Mouse (Mus musculus) embryonic facial prominence, embryonic 14.5 days (tissue): Measurements from ENCODE around the gene Hoxc12. TPM values are rescaled to one million over a fixed set of nuclear protein-coding genes. Genes with fewer than 3 reads are reported as not detected.

Source experiments
- ATAC-seq: fragments of 200-750 bp; cut with Nextera tagmentation; 2 replicates; pipeline ENCODE4 v1.8.0; 2017; ENCODE audit warnings: low read depth, moderate number of reproducible peaks, moderate TSS enrichment
- DNase-seq: peaks from one replicate; pipeline ENCODE4 v3.0.0-alpha.2; 2015; ENCODE audit warnings: low spot score
- H3K27ac ChIP-seq: fragments of 300-500 bp; sonication (generic); replicated peaks from 2 replicates; pipeline ENCODE4 v1.5.1; 2014; ENCODE audit warnings: low read depth, mild to moderate bottlenecking, low read length, moderate library complexity
- H3K27me3 ChIP-seq: fragments of 300-500 bp; sonication (generic); replicated peaks from 2 replicates; pipeline ENCODE4 v1.6.1; 2014; ENCODE audit warnings: low read length; ENCODE audit not compliant: control insufficient read depth, insufficient read depth
- H3K36me3 ChIP-seq: fragments of 300-500 bp; sonication (generic); 2 replicates; pipeline ENCODE4 v1.6.1; 2014; ENCODE audit warnings: low read length, mixed read lengths; ENCODE audit not compliant: control insufficient read depth, insufficient read depth
- H3K4me1 ChIP-seq: fragments of 300-500 bp; sonication (generic); 2 replicates; pipeline ENCODE4 v1.6.1; 2014; ENCODE audit warnings: antibody characterized with exemption, low read length; ENCODE audit not compliant: control insufficient read depth, insufficient read depth
- H3K4me2 ChIP-seq: fragments of 300-500 bp; sonication (generic); 2 replicates; pipeline ENCODE4 v1.6.1; 2014; ENCODE audit warnings: low read depth, mild to moderate bottlenecking, low read length, moderate library complexity, mixed read lengths
- H3K4me3 ChIP-seq: fragments of 300-500 bp; sonication (generic); 2 replicates; pipeline ENCODE4 v1.5.1; 2014; ENCODE audit warnings: low read depth, mild to moderate bottlenecking, low read length
- H3K9ac ChIP-seq: fragments of 300-500 bp; sonication (generic); 2 replicates; pipeline ENCODE4 v1.6.1; 2014; ENCODE audit warnings: low read depth, mild to moderate bottlenecking, low read length, moderate library complexity, mixed read lengths
- H3K9me3 ChIP-seq: fragments of 300-500 bp; sonication (generic); 2 replicates; pipeline ENCODE4 v1.6.1; 2016; ENCODE audit warnings: low read length; ENCODE audit not compliant: control insufficient read depth
- WGBS: fragments of 180-500 bp; shearing (Covaris S2); extraction: QIAGEN DNeasy Blood & Tissue Kit; methylation state at CpG from one replicate; pipeline ENCODE4 v1.1.7; 2014; 5-methylcytosine and 5-hydroxymethylcytosine counted together
- polyA plus RNA-seq: library from polyadenylated mRNA; unstranded; fragments of >200 nt; fragmentation: Nextera tagmentation; extraction: Ambion mirVana; gene quantifications from 2 replicates; pipeline ENCODE4 v1.2.1, GENCODE M21; 2014

Gene Hoxc12
- polyA plus RNA-seq, 1 experiment from 2014 or later, result not detected

DNA sequence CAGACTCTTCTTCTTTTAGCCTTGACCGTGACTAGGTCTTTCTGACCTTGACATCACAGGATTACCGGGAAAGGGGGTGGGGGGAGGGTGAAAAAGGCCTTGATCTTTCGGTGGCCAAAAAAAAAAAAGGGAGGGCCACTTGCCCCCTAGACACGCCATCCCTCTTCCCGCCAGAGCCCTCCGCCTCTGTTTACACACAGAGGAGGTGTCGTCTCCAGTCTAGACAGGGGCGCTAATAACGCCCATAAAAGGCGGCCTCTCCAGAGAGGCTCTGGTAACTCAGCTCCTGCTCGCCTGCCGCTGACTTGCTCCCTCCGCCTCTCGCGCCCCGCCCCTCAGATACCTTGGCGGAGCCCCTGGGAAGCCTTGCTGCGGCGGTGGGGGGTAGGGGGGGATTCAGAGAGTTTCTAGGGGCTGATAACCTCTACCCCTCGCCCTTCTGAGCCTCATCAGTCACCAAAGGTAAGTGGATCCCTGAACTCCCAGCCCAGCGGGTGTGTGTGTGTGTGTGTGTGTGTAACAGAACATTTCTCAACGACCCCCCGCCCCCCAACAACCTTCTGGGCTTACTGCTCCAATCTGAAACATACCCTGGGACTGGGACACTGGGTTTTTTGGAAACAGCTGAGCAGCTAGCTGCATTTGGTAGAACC lies 4.7 kb upstream of the Hoxc12 start:
- ATAC-seq, result no peak
- Histone ChIP-seq H3K4me1 (no peaks in the 10 kb centered on the region), H3K4me2 (no peak overlapping the region), H3K9me3 (no peaks in the 10 kb centered on the region), H3K4me3 (no peak overlapping the region), H3K36me3 (no peaks in the 10 kb centered on the region), H3K9ac (no peak overlapping the region), H3K27me3 (peaks cover 100% of the 10 kb centered on the region), H3K27ac (no peak overlapping the region)
- no peak for DNase-seq
- WGBS, result 2% methylated on average over 23 of the region's 23 CpGs

DNA sequence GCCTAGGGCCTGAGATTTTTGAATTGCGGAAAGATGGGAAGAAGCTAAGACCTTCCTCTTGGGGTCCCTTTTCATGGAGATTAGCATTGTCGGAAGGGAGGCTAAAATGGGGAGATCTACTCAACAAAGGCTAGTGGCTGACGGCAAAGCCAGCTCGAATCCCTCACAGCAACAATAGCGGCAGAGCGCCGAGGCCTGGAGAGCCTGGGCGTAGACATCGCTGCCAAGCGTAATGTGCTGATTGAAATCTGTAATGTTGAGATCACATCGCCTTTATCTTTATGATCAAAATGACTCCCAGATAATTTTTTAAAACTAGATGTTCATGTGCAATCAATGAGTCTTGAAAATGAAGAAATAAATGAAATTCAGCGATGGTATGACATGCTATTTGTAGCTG lies 2.1 kb upstream of the Hoxc12 start:
- ATAC-seq, result no peak
- no peak for DNase-seq
- H3K9ac ChIP-seq, result no peak overlapping the region
- H3K36me3 ChIP-seq, result no peaks in the 10 kb centered on the region
- no peak overlapping the region for H3K4me3 ChIP-seq
- H3K9me3 ChIP-seq, result no peaks in the 10 kb centered on the region
- no peaks in the 10 kb centered on the region for H3K4me1 ChIP-seq
- peaks cover 100% of the 10 kb centered on the region for H3K27me3 ChIP-seq
- no peak overlapping the region for H3K27ac ChIP-seq
- no peak overlapping the region for H3K4me2 ChIP-seq
- WGBS, result 2% methylated on average over 12 of the region's 12 CpGs

DNA sequence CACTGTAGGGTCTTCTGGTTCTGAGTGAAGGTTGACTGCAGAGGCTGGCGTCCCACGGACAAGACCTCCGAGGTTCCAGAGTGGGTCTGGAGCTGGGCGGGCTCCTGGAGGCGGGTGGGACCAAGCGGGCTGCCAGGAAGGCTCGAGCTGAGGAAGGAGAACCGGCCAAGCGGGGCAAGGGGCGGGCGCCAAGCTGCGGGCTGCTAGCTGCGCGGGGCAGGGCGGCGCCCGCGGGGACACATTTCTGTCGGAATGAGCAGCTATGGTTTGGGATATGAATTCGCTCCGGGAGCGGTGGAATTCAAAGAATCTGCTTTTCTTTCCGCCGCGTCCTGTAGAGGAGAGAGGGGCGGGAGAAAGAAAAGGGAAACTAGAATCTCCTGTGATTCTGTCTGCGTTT lies 1.7 kb upstream of the Hoxc12 start:
- Histone ChIP-seq H3K27me3 (peaks cover 100% of the 10 kb centered on the region), H3K4me1 (no peaks in the 10 kb centered on the region), H3K36me3 (no peaks in the 10 kb centered on the region), H3K9me3 (no peaks in the 10 kb centered on the region), H3K9ac (no peak overlapping the region), H3K27ac (no peak overlapping the region), H3K4me2 (peak overlapping the region; percentile 29; the same call in 1 of the 2 replicates), H3K4me3 (no peak overlapping the region; the same call in 1 of the 2 replicates)
- DNase-seq (peak; percentile 14), ATAC-seq (no peak)
- under 1% methylated on average over 26 of the region's 27 CpGs for WGBS

DNA sequence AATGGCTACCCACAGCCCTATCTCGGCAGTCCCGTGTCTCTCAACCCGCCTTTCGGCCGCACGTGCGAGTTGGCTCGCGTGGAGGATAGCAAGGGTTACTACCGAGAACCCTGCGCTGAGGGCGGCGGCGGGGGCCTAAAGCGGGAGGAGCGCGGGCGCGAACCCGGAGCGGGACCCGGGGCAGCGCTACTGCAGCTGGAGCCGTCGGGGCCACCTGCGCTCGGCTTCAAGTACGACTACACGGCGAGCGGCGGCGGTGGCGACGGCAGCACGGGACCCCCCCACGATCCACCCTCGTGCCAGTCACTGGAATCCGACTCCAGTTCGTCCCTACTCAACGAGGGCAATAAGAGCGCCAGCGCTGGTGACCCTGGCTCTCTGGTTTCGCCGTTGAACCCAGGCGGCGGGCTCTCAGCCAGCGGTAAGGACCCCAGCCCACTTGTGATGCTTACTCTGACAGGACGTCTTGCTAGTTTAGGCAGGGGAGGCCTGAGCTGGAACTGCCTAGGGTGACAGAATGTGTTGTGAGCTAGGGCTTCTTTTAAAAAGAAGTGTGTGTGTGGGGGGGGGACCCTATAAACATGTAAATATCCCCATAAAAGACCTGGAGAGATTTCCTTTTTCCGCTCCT lies 594 bp downstream of the Hoxc12 start:
- Histone ChIP-seq H3K4me3 (no peak overlapping the region), H3K4me1 (no peaks in the 10 kb centered on the region), H3K27me3 (peaks cover 100% of the 10 kb centered on the region), H3K27ac (no peak overlapping the region), H3K9me3 (no peaks in the 10 kb centered on the region), H3K9ac (no peak overlapping the region), H3K36me3 (no peaks in the 10 kb centered on the region), H3K4me2 (no peak overlapping the region)
- ATAC-seq (no peak), DNase-seq (no peak)
- 1% methylated on average over 35 of the region's 50 CpGs for WGBS

DNA sequence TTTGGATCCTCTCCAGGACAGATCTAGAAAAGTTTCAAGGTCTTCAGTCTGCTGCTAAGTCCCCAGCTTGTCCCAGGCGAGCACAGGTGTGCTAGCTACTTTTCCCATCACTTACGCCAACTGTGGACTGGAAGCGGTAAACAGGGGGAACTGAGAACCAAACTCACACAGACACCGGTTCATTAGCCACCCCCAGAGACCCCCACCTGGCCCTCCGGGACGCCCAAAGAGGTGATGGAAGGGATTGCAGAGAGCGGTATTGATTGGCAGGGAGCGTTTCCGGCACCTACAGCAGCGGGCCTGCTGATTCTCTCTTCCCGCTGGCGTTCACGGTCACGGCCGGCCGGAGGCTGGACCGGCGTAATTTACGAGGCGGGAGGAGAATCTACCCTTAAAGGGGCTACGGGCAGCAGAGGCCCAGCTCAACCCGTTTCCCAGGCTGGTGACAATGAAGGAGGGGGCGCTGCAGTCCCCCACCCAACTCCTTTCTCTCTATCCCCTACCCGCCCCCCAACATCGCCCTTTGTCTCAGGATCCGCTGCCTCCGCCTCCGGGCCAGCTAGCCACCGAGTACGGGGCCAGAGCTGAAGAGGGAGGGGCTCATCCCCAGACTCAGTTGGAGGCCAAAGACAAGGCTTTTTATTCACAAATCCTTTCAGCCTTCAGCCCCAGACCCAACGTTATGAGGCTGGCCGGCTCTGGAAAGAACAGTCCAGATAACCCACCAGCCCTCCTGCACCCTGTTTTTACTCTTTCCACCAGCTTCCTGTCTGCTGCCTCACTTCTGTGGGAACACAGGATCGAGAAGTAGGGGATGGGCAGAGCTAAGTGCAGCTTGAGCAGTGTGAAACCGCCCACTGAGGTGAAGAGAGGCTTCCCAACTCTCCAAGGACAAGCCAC lies 2.9 kb downstream of the Hoxc12 start:
- DNase-seq, result no peak
- no peak for ATAC-seq
- Histone ChIP-seq H3K27ac (no peak overlapping the region), H3K4me2 (no peak overlapping the region), H3K4me1 (no peaks in the 10 kb centered on the region), H3K4me3 (no peak overlapping the region), H3K27me3 (peaks cover 100% of the 10 kb centered on the region), H3K36me3 (no peaks in the 10 kb centered on the region), H3K9me3 (no peaks in the 10 kb centered on the region), H3K9ac (no peak overlapping the region)
- WGBS, result under 1% methylated on average over 17 of the region's 34 CpGs

DNA sequence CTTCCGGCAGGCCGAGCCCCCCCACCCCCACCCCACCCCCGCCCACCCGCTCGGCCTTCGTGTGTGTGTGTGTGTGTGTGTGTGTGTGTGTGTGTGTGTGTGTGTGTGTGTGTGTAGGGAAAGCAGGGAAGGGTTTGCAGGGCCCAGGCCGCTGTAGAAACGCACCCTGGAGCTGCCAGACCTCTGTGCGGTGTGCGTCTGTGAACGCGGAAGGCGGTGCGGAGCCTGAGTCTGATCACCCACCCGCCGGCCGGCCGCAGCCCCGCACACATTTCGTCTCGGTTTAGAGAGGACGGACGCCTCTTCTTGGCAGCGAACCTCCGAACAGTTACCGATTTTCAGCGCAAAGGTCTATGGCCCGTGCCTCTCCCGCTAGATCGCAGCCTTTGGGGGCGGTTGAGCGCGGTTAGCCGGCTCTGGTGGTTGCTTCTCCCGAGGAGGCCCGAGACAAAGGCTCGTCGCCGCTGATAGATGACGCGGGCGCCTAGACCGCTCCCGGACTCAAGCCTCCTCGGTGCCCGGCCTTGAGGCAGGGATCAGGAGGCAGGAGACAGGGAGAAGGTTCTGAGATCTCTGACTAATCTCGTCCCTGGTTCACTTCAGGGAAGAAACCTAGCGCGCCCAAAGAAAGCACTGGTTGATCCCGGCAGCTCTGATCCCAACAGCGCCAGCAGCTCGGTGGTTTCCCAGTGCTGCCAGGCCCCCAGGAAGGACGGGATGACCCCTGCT lies 6.3 kb downstream of the Hoxc12 start:
- H3K4me2 ChIP-seq, result peak overlapping the region; percentile 26; the same call in 1 of the 2 replicates
- no peak for DNase-seq

DNA sequence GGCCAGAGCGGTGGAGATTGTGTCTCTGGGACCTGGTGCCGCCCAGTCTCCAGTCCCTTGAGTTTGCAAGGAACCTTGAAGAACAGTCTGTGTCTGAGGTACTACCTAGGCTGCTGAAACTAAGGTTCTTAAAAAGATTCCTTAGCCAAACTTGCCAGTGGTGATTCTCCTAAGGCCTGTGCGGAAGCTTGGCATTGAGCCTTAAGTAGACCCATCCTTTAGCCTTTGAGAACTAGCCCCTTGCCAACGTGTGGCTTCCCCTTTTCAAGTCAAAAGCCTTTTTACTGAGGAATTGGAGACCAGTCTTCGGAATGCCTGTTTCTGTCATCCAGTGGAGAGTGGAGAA lies 6.9 kb downstream of the Hoxc12 start:
- H3K9ac ChIP-seq, result no peak overlapping the region
- H3K27me3 ChIP-seq, result peaks cover 100% of the 10 kb centered on the region
- H3K27ac ChIP-seq, result no peak overlapping the region
- H3K4me3 ChIP-seq, result no peak overlapping the region
- no peaks in the 10 kb centered on the region for H3K4me1 ChIP-seq
- ATAC-seq (no peak), DNase-seq (no peak)
- 4% methylated on average over 5 of the region's 5 CpGs for WGBS
- no peaks in the 10 kb centered on the region for H3K9me3 ChIP-seq
- no peaks in the 10 kb centered on the region for H3K36me3 ChIP-seq
- H3K4me2 ChIP-seq, result no peak overlapping the region

More for the DNA sequence above, 6.3 kb downstream of the Hoxc12 start:
- no peaks in the 10 kb centered on the region for H3K9me3 ChIP-seq
- H3K4me3 ChIP-seq, result no peak overlapping the region
- no peak overlapping the region for H3K27ac ChIP-seq
- H3K9ac ChIP-seq, result no peak overlapping the region
- H3K36me3 ChIP-seq, result no peaks in the 10 kb centered on the region
- no peaks in the 10 kb centered on the region for H3K4me1 ChIP-seq
- WGBS, result under 1% methylated on average over 40 of the region's 53 CpGs
- H3K27me3 ChIP-seq, result peaks cover 100% of the 10 kb centered on the region
- ATAC-seq, result no peak
